Mouse (Mus musculus) retina, postnatal 7 days (tissue): Measurements from ENCODE around the gene Taf15.

Source experiments
- DNase-seq: peaks from one replicate; pipeline ENCODE4 v3.0.0-alpha.2; 2012; ENCODE audit warnings: low read depth, low spot score

Gene Taf15

DNA sequence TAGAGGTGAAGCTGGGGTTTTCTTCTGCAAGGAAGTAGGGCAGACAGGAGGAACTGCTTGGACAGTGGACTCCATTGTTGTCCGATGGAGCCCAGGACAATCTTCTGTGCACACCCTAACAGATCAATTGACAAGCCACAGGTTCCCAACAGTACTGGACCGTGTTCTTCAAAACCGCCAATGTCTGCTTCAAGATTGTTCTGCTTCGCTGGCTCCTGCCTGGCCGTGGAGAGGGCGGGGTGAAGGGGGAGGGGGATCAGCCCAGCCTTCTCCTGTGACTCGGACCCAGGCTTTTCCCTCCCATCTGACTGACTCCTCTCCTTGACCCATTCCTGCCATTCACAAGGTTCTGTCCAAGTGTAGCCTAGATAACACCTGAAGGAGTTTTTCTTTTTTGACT, 15.6 kb upstream of the Taf15 start:
- DNase-seq = no peak

DNA sequence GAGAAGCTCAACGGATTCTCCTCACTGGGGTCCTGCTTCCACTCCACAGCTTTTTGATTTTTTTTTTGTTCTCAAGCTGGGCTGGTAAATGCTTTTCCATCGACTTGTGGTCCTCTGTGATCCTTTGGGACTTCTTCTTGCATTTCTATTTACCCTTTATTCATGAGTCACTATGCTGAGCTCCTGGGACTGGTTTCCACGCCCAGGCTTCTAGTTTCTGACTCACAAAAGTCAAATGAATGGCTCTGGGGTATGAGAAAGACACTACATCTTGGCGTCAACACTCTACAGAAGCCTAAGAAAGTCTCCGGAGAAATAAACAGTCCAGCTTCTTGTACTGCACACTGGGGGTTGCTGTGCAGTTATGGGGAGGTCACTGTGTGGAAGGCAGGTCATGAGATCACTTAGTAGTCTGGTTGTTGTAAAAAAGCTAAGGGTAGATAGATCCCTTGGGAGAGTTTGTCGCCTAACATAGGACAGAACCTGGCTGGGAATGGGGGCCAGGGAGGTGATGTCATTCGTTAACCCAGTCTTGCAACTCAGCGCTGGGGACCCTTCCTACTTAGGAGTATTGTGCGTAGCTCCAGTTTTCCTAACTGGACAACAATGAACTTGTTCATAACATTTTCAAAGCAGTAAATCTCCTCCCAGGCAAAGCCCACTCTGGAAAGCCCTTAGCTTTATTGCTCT, 14.8 kb upstream of the Taf15 start:
- no peak for DNase-seq

DNA sequence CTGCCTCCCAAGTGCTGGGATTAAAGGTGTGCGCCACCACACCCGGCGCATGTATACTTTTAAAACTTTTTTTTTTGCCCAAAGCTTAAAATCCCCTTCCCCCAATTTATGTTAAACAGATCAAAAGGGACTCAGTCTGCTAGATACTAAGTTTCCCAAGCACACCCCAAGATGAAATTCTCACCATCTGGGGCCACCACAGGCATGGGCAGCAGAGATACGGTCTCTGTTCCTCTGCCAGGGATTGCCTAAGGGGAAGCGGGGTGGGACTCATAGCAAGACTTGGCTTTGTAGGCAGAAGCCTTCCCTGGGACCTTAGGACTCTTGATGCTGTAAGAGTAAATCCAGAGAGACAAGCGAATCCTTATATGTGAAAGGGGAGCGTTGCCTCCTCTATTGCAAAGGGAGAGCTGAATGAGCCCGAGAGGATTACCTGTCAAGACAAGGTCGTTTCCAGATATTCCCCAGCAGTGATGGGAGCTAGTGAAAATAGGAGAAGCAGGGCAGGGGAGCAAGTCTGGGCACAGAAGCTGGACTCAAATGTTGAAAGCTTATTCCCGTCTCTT, 11.3 kb upstream of the Taf15 start:
- no peak for DNase-seq

DNA sequence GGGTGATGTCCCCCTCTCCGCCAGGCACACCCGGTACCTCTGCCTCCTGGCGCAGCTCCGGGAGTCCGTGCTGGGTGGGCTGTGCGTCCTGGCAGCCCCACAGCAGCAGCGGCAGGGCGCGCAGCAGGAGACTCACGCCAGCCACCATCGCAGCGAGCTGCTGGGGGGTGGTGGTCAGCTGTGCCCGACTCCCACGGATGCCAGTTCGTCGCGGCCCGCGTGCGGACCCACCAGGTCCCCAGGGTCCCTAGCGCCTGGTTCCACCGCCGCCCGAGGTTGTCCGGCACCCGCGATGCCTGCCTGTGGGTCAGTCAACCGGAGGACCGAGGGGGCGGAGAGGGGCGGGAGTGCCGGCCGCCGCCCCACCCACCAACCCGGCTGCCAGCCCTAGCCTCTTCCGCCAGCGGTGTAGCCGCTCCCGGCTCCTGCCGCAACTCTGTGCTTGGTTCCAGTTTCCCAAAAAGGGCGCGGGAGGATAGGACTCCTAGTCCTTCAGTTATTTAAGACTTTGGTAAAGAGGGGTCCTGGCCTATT, 10.1 kb upstream of the Taf15 start, which contains the start of gene Mmp28:
TSS of gene Mmp28 (minus strand) at position 361 of the 534 bp plus-strand sequence.
- DNase-seq = no peak

DNA sequence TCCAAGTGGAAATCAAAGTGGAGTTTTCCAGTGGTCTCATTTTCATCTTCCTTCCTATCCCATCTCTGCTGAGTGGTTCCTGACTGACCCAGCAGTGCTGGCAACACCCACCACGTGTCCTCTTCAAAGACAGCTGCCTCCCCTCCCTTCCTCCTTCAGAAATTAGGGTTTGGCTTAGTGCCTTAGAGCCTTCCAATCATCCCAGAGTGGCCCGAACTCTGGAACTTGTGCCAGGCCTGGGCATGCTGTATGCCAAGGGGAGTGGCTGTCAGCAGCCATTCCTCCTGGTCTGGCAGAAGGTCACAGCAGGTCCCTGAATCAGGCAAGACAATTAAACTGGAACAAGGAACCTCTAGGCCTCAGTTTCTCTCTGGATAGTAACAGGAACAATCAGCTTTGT, 6.9 kb upstream of the Taf15 start:
- no peak for DNase-seq

DNA sequence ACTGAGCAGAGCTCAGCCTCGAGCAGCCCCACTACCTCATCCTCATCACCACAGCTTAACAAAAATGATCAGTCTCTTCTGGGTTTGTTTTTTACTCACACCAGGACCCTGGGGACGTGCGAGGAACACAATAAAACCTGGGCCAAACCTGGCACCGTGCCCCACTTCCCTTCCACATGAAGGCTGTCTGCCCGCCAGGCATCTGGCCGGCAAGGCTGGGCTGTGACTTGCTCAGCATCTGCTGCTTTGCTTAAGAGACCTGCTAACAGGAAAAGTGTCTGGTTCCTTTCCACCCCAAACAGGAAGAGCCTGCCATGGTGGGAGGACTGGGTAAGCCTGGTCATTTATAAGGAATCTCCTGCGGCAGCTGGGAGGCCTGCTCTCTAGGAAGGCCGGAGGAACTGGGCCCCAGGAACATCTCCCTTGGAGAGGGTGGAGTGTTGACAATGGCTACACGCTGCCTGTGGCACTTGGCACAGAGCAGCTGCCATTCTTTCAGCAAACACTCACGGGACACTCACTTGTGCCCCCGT, 5.7 kb upstream of the Taf15 start:
- DNase-seq = no peak

DNA sequence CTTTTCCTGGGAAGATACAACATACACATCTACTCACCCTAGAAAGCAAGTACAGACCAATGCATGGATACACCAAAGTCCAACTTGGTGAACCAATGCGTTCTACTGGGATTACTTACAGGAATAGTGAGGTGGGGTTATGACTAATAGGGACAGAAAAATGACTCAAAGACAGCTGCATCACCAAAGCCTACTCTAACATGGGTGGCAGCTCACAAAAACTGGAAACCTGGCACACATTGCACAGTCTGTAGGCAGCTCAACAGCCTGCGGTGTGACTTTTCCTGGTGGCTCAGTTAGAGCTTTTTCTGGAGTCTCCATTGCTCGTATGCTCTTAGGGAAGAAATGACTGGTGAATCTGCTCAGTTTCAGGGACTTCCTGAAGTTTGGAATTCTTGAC, 4.1 kb upstream of the Taf15 start:
- no peak for DNase-seq

DNA sequence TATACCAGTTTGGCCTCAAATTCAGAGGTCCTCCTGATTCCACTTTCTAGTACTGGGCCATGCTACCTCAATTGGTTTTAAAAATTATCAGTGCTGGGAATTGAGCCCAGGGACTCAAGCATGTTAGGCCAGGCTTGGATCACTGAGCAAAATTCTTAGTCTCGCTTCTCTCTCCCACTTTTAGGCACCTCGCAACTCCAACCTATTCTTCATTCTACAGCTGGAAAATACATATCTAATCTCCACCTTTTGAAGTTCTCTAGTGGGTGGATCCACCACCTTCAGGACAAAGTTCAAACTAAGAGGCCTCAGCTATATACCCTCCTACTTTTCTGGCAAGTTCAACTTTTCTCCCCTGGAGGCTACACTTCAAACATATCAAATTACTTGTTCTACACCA, 1.1 kb upstream of the Taf15 start:
- no peak for DNase-seq

DNA sequence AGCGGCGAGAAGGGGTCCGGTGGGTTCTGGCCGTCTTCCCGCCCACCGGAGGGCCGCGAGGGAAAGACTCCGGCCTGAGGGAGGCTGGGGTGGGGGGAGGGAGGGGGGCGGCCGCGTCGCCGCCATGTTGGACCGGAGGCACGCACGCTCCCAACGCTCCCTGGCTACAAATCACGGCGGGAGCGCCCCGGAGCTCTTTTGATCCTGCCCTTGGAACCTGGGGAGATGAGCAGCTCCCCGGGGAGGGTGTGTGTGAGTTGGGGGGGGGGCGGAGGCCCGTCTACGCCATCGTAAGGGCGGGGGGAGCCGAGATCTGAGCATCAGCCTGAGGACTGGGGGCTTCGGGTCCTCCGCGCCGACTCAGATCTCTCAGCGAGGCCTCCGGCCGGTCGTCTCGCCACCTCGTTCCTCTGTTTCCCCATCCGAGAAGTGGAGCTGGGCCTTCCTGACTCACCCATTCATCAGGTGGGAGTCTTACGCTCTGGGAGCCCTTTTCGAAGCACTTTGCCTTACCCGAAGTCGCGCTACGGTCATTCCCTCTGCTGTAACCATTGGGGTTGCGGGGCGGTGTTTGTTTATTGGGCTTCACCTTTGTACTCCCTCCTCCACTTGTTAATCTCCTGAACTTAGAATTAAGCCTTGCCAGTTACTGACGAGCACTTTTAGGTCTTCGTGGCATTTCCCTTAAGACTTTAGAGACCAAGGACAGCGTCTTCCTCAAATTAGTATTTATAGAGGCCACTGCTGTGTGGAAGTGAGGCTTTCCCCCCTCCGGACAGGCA, 540 bp downstream of the Taf15 start:
- DNase-seq = no peak

DNA sequence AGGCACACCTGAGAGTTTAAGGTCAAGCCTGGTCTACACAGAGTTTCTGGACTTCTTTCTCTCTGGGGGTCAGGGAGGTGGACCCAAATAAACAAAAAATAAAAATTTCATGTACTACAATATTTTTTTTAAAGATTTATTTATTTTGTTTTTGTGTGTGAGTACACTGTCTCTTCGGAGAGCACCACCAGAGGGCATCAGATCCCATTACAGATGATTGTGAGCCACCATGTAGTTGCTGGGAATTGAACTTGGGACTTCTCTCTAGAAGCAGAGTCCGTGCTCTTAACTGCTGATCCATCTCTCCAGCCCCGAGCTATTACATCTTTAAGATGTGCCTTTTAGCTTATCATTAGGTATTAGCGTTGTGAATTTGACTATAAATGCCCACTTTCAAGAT, 18.6 kb downstream of the Taf15 start:
- no peak for DNase-seq

DNA sequence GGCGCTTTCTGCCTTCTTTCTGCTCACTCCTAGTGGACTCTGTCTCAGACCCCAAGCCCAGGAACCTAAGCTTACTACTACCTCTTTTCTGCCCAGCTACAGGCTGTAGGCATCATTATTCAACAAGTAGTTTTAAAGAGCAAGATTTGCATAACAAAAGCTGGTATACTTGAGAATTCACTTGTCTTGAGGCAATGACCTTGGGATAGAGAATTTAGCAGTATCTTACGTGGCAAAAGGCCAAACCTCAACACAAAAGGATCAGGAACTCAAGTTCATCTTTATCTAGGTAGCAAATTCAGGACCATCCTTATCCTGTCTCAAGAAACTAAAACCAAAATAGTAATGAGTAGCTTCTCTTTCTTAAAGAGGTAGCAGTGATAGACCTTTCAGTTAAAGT, 22.7 kb downstream of the Taf15 start:
- DNase-seq = no peak

DNA sequence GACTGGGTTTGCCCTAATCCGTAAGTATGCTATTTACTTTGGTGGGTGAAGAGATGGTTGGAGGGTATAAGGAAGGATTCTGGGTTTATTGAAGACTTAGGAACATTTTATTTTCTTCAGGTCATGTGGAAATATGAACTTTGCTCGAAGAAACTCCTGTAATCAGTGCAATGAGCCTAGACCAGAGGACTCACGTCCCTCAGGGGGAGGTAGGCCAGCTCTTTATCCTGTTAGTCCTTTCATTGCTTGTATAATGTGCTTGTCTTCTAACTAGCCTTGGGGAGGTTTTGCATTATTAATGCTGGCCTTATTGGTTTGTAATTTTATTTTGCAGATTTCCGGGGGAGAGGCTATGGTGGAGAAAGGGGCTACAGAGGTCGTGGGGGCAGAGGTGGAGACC, 31.4 kb downstream of the Taf15 start:
- no peak for DNase-seq

DNA sequence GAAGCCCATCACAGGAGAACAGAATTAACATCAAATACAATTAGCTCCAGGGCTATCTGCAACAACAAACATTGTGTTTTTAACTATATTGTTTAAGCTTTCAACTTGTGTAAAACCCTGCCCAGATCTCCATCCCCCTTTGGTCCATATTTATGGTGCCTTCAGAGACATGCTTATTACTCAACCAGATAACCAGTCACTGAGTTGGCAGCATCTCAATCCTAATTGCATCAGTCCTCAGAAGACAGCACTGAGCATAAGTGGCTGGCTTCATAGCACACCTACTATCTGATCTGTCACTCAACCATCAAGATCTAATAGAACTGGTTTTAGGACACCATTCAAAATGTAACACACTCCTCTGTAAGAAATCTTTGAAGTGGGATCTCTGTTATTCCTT, 36.6 kb downstream of the Taf15 start:
- no peak for DNase-seq

DNA sequence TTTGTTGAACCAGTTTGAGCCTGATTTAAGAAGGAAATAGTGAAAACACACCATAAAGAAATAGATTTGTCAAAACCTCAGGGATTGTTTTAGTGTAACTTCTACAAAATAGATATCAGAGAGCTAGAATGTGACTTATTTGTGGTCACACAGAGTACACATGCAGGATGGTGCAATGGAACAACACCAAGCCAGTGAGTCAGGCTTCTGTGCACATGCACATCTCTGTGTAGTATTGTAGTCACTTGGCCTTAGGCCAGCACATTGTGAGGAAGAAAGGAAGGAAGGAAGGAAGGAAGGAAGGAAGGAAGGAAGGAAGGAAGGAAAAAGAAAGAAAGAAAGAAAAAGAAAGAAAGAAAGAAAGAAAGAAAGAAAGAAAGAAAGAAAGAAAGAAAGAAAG, 44.3 kb downstream of the Taf15 start:
- DNase-seq = no peak

DNA sequence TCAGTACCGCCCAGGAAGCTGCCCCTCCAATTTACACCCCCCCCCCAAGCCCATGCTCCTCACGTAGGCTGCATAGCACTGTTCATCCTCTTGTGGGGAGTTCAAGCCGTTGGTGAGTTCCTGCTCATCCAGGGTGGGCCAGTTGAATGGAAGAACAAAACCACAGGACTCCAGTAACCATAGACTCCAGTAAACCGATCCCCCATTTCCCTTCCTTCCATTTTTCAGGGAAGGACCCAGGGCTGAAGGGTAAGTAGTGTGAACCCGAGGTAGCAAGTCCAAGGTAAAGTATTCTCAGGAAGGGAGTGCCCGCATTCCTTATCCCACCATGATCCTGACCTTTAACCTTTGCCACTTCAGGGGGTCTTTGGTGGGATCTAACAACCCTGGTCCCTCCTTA, 45.5 kb downstream of the Taf15 start:
- no peak for DNase-seq

DNA sequence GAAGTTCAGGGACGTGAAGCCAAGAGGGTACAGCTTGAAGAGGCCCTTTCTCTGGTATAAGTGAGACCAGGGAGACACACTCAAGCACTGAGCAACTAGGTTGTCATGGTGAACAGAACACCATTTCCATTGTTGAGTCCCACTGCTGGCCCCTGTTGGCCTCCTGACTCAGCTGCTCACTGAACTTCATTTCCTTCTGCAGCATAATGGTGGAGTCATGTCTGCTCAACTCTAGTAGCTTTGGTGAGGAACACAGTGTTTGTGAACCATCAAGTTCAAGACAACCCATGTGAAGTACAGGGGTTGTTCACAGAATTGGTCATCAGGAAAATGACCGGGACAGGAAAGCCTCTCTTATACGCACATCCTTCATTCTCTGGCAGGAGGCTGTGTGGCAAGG, 49.2 kb downstream of the Taf15 start, which contains the start of gene Heatr9:
TSS of gene Heatr9 (minus strand) at position 101 of the 400 bp plus-strand sequence.
- DNase-seq = no peak

DNA sequence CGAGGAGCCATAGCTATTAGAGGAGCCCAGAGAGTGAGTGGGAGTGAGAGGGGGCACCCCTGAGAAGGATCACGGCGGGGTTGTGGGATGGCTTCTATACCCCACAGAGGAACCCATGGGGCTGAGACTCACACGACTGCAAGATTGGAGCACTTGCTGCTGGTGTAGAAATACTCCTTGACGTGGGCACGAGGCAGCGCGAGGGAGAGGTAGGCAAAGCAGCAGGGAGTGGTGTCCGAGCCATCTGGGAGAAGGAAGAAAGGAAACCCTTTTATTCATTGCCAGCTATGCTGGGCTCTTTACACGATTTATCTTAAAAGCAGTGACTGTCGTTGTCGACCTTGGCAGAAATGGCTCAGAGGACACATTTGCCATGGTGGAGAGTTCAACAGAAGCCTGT, 56.1 kb downstream of the Taf15 start:
- no peak for DNase-seq

DNA sequence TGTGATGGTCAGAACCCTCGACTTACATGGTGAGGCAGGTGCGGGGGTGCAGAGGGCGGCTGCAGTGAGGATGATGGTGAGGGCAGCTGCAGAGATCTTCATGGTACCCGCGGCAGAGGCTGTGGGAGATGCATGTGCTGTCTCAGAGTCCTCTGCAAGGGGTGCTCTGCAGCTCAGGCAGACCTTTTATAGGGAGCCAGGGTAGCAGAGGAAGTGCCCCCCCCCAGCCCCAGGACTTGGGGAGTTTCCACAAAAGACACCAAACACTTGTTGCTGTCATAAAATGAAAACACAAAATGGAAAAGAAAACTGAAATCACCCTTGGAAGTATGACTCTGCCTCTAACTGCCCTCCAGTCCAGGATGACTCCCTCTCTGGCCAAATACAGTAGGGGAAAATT, 57.5 kb downstream of the Taf15 start, which contains the start of gene Ccl5:
TSS of gene Ccl5 (minus strand) at position 159 of the 400 bp plus-strand sequence.
- no peak for DNase-seq

DNA sequence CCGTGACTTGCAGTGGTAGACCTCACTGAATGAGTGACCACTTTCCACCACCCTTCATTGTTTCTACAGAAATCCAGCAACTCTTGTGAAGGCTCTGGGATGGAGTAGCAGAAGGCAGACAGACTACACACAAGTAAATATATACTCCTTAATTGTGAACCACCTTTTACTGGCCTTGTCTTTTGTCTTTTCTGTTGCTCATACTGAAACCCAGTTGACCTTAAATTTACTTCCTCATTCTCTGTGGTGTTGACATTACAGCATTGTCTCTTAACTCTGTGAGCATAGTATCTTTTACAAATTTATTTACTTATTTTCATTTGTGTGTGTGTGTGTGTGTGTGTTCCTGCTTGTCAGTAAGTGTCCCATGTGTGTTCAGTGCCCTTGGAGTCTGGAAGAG, 60.3 kb downstream of the Taf15 start:
- no peak for DNase-seq

DNA sequence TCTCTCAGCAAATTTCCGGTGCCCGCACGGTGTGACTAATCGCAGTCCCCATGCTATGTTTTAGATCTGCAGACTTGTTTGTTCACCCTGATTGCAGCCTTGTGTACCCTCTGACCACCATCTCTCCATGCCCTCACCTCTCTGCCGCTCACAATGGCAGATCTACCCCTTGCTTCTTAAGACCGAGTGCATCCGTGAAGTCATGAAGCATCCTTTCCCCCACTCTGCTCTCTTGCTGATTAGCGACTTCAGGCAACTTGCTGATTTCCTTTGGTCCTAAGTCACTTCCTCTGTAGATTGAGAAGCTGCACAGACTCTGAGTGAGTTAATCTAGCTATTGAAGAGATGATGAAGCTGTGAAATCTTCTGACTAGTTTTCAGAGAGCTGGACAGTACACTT, 61.3 kb downstream of the Taf15 start:
- DNase-seq = no peak

DNA sequence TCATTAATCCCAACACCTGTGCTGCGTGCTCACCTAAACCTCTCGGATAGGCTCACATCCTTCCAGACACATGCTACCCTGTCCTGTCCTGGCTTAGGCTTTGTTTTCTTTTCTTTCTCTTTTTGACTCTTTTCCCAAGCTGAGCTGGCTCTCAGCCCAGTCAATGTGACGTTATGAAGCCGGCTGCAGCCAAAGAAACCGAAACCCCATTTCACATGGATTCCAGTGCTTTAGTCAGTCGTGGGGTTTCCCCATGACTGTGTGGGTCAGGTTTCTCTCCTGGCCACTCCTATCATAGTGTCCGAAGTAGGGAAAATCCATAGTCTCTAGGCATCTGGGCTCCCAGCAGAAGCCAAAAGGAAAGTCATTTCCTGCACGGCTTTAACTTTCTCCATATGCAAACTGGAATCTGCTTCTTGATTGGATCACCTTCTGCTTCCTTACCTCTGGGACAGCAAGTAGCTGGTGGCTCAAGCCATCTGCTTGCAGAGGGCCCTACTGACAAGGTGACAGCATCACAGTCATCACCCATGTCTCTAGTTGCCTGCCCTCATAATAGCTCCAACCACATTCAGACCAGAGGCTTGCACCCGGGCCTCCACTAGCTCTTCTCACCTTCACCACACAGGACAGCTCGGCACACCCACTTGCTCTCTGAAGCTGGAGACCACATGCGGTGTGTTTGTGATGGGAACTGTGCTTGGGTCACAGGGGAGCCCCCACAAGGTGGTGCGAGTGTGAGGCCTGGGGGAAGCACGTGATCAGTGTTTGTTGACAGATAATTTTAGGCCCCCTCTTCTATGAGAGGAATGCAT, 61.9 kb downstream of the Taf15 start:
- DNase-seq = no peak
